Mouse (Mus musculus): ENCODE measurements around the gene Msl1. TPM values are rescaled to one million over a fixed set of nuclear protein-coding genes. Genes with fewer than 3 reads are reported as not detected.
A peak's percentile ranks its signal among the peaks of the same experiment; 100 is the strongest.

Msl1 gene
- 19.8 and 38.5 TPM in 2 replicates for polyA plus RNA-seq (2012; rRNA removed)

DNA sequence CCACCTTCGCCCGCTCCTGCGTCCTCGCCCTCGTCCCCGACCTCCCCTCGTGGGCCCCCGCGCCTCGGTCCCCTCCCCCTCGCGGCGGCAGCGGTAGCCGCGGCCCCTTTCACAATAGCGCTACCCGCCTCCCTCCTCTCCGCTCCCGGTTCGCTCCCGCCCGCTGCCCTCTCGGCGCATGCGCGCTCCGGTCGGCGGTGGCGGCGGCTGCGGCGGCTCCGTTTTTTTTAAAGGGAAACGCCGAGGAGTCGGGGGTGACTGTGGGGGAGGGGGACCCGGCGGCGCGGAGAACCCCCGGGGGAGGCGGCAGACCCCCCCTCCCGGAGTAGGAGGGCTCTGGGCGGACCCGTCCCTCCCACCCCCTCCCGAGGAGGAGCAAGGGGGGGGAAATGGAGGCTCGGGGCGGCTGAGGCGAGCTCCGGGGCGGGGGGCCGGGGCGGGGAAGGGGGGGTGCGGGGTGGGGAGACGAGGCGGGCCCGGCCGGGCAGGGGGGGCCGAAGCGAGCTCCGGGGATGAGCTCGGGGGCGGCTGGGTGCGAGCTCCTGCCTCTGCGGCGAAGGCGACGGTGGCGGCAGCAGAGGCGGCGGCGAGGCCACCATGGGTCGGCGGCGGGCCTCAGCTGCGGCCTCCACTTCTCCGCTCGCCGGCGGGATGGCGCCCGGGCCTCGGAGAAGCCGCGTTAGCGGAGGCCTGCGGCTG, at the start of gene Msl1:
Gene Msl1, plus strand, starts transcription at position 502 of the 699 bp plus-strand sequence.
- Histone ChIP-seq H3K4me1 (ENCODE audit: control insufficient read depth, insufficient read depth, insufficient read length, low read length) (peaks cover 8% of the 10 kb centered on the region), H3K27me3 (ENCODE audit: control insufficient read depth, insufficient read depth, low read length) (no peaks in the 10 kb centered on the region), H3K27ac (ENCODE audit: insufficient read depth, low read depth, low read length) (peak within 1 kb of the TSS; percentile 99), H3K4me3 (ENCODE audit: low read depth, low read length) (peak within 1 kb of the TSS; percentile 73), H3K36me3 (ENCODE audit: control insufficient read depth, insufficient read depth, low read length) (peaks cover 15% of the 10 kb centered on the region)
- TF ChIP-seq CTCF (IDR thresholded peaks at IDR 0.05; ENCODE audit: extremely low read depth, insufficient read length, insufficient replicate concordance, low read depth, low read length) (no peak), POLR2A (IDR thresholded peaks at IDR 0.05; ENCODE audit: low read depth, low read length) (peak; percentile 63)
- under 1% methylated on average over 74 of the region's 89 CpGs for WGBS

DNA sequence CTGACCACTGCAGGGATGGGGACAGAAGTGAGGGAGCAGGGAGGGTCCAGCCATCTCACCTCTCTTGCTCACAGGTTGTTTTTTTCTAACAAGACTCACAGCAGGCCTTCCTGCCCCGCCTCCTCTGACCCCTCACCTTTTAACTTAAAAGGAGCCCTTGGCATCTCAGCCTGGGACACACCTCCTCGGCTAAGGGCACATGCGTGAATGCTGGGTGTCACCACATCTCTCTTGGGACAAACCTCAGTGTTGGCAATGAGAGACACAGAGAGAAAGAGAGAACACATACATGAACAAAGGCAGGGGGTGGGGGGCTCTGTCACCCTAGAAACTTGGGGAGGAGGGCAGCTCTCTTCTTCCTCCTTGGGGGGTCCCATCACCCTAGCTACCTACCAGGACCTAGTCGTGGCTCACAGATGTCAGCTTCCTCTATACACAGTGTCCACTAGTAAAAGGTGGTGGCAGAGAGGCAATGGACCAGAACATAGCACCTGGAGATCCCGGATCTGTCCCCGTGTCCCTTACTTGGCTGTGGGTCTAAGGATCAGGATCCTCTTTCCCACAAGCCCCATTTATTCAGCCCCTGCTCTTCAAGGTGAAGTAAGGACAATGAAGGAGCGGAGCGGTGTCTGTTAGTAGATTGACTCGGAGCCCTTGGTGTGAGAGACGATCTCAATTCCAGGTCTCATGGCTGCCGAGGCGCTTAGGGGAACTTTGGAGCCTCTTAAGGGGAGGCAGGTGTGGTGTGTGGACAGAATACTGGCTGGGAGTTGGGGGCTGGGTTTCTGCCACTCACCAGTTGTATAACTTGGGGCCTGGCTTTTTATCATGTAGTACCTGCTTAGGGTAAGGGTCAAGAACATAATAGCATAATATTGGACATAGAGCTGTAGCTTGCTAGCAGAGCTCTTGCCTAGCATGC, 49.1 kb upstream of the Msl1 start:
- WGBS = 24% methylated on average over 12 of the region's 12 CpGs
- H3K27me3 ChIP-seq (ENCODE audit: control insufficient read depth, insufficient read depth, low read length) = no peaks in the 10 kb centered on the region
- no peak overlapping the region for H3K4me3 ChIP-seq (ENCODE audit: low read depth, low read length)
- H3K4me1 ChIP-seq (ENCODE audit: control insufficient read depth, insufficient read depth, insufficient read length, low read length) = peaks cover 55% of the 10 kb centered on the region
- peak overlapping the region; percentile 94 for H3K27ac ChIP-seq (ENCODE audit: insufficient read depth, low read depth, low read length)
- H3K36me3 ChIP-seq (ENCODE audit: control insufficient read depth, insufficient read depth, low read length) = no peaks in the 10 kb centered on the region
- TF ChIP-seq CTCF (IDR thresholded peaks at IDR 0.05; ENCODE audit: extremely low read depth, insufficient read length, insufficient replicate concordance, low read depth, low read length) (no peak), POLR2A (IDR thresholded peaks at IDR 0.05; ENCODE audit: low read depth, low read length) (no peak)

DNA sequence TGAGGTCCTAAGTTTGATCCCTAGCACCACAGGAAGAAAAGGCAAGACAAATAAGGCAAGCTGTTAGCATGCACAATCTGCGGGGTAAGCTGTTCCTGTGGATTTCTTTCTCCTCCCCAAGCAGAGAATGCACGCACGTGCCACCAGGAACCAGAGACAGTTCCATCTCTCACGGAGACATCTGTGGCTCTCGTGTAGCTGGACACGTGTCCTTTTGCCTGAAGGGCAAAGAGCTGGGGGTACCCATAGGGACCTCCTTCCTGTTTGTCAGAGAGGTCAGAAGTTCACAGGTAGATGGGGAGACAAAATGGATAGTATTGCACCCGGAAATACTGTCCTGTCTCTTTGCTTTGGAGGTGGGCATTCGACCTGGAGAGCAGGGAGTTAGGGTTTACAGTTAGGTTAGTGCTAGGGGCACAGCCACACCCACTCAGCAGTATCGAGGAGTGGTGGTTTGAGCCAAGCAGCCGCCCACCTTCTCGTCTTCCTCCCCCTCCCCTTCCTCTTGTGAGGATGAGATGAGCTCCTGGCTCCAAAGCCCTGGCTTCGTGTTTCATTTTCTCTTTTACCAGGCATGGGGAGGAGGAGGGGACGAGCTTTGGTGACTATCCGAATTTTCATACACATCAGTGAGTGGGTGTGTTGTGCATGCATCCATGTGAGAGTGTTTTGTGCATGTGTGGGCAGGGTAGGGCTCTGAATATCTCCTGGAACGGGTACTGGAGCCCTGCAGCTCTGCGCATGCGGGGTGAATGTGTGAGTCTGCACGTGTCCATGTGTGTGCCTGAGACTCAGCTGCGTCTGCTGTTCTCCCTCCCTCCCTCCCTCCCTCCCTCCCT, 48.2 kb upstream of the Msl1 start:
- Histone ChIP-seq H3K27me3 (ENCODE audit: control insufficient read depth, insufficient read depth, low read length) (no peaks in the 10 kb centered on the region), H3K4me3 (ENCODE audit: low read depth, low read length) (peak overlapping the region; percentile 46), H3K4me1 (ENCODE audit: control insufficient read depth, insufficient read depth, insufficient read length, low read length) (peaks cover 58% of the 10 kb centered on the region), H3K36me3 (ENCODE audit: control insufficient read depth, insufficient read depth, low read length) (no peaks in the 10 kb centered on the region), H3K27ac (ENCODE audit: insufficient read depth, low read depth, low read length) (peak overlapping the region; percentile 94)
- WGBS = 2% methylated on average over 19 of the region's 19 CpGs
- TF ChIP-seq POLR2A (IDR thresholded peaks at IDR 0.05; ENCODE audit: low read depth, low read length) (no peak), CTCF (IDR thresholded peaks at IDR 0.05; ENCODE audit: extremely low read depth, insufficient read length, insufficient replicate concordance, low read depth, low read length) (no peak)

DNA sequence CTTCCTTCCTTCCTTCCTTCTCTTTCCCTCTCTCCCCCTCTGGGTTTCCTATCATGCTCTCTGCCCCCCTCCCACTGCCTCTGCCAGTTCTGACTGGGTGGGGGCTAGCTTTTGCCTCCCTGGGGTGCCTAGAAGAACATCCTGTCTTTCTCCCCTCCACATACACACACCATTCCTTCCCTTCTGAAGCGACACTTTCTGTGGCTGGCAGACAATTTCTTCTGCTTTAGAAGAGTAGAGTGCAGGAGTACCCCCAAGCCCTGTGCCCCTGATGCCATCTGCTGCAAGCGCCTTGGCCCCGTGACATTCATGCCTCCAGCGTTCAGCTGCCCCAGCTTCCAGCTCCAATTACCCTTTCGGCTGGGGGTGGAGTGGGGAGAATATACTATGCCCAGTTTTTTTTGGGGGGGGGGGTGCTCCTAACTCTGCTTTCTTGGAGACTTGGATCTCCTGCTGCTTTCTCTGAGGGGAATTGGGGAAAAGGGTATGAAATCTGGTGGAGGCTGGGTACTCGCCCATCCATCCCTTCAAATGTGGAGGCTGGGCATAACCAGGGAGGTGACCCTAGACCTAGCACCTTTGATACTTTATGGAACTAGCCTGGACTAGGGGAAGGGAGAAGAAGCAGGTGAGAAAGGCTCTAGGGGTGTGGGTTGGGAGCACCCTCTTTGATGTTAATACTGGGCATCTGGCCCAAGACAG, 47.4 kb upstream of the Msl1 start:
- 14% methylated on average over 6 of the region's 6 CpGs for WGBS
- no peaks in the 10 kb centered on the region for H3K27me3 ChIP-seq (ENCODE audit: control insufficient read depth, insufficient read depth, low read length)
- peak overlapping the region; percentile 98 for H3K27ac ChIP-seq (ENCODE audit: insufficient read depth, low read depth, low read length)
- peaks cover 66% of the 10 kb centered on the region for H3K4me1 ChIP-seq (ENCODE audit: control insufficient read depth, insufficient read depth, insufficient read length, low read length)
- H3K36me3 ChIP-seq (ENCODE audit: control insufficient read depth, insufficient read depth, low read length) = no peaks in the 10 kb centered on the region
- TF ChIP-seq POLR2A (IDR thresholded peaks at IDR 0.05; ENCODE audit: low read depth, low read length) (no peak), CTCF (IDR thresholded peaks at IDR 0.05; ENCODE audit: extremely low read depth, insufficient read length, insufficient replicate concordance, low read depth, low read length) (no peak)
- peak overlapping the region; percentile 25 for H3K4me3 ChIP-seq (ENCODE audit: low read depth, low read length)

DNA sequence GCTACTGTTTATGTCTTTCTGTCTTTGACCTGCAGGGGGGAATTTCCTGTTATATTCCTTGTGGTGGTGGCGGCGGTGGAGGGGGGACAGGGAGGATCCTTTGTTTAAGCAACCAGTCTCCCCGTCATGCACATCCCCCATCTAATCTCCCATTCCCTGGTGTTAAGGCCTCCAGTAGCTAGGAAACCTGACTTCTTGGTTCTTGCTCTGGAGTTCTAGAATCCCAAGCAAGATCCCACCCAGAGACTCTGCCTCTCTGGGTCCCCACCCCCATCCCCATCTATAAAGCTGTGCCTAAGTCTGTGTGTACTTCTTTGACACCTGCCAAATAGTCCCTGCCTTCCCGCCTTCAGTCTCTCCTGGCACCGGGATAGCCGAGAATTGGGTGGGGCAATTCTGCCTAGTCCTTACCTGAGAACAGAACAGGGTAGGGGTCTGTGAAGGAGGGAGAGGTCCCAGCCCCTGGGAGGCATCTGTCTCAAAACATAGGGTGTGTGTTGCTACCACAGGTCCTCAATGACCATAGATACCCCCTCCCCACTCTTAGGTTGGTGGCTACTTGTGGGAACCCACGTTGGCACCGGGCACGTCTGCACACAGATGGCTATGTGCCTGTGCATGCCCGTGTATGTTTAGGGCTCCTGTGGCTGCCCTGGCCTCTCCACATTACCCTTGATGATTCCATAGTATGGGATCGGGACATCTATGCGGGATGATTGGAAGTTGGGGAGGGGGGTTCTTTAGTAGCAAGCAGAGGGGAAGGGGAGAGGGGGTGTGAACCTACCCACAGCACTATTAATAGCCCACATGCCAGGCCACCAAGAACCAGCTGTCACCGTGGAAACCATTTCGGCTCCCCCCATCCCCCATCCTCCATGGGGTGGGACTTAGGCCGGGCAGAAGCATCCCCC, 46.6 kb upstream of the Msl1 start:
- peak overlapping the region; percentile 47 for H3K4me3 ChIP-seq (ENCODE audit: low read depth, low read length)
- 0 out of 2 replicates have a peak, but pooled peaks cover 1% of the 10 kb centered on the region for H3K36me3 ChIP-seq (ENCODE audit: control insufficient read depth, insufficient read depth, low read length)
- peaks cover 68% of the 10 kb centered on the region for H3K4me1 ChIP-seq (ENCODE audit: control insufficient read depth, insufficient read depth, insufficient read length, low read length)
- 10% methylated on average over 15 of the region's 15 CpGs for WGBS
- no peaks in the 10 kb centered on the region for H3K27me3 ChIP-seq (ENCODE audit: control insufficient read depth, insufficient read depth, low read length)
- TF ChIP-seq POLR2A (IDR thresholded peaks at IDR 0.05; ENCODE audit: low read depth, low read length) (no peak), CTCF (IDR thresholded peaks at IDR 0.05; ENCODE audit: extremely low read depth, insufficient read length, insufficient replicate concordance, low read depth, low read length) (peak; percentile 20; the same call in 1 of the 2 replicates)
- peak overlapping the region; percentile 98 for H3K27ac ChIP-seq (ENCODE audit: insufficient read depth, low read depth, low read length)
